ENCODE assay signal across 8 mouse cellular contexts in the genomic region with DNA sequence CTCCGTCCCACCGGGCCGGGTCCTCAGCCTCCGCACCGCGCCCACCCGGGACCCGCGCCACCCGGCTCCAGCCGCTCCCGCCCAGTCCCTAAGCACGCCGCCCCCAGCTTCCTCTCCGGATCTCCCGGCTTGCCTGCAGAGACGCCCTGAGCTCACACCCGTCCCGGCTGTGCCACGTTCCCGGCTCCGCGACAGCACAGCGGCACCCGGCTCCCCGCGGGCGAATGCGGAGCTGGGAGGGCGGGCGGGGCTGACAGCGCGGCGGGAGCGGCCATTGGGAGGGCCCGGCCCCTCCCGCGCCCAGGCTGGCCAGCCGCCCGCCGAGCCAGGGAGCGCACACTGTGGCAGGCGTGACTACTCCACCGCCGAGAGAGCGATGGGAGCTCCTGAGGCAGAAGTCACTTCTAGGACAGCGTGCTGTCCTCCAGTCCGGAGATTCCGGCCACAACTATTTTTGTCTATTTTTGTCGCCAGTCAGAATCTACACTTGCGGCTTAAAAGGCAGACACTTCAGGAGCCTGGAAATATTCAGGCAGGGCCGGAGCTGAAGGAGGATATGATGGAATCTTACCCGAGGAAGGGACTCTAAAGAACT. TPM values are rescaled to one million over a fixed set of nuclear protein-coding genes. Genes with fewer than 3 reads are reported as not detected.
A peak's percentile ranks its signal among the peaks of the same experiment; 100 is the strongest.
DNase-seq lines count a peak whose midpoint lies in the region; ATAC-seq lines count a peak whose summit lies in the region.

TSS of gene Heatr5a (minus strand) at position 252 of the 595 bp plus-strand sequence.

- peak; percentile 96 for ATAC-seq in hindbrain, embryonic 15.5 days (ENCODE audit: low FRiP score, low read depth)

- H3K4me3 ChIP-seq in hindbrain, embryonic 15.5 days: peak within 1 kb of the TSS; percentile 98
- peak within 1 kb of the TSS; percentile 69 for H3K4me3 ChIP-seq in macrophage (ENCODE audit: inconsistent target)

- no peaks in the 10 kb centered on the region for H3K36me3 ChIP-seq in hindbrain, embryonic 15.5 days
- H3K36me3 ChIP-seq in macrophage (ENCODE audit: inconsistent target): no peaks in the 10 kb centered on the region

- peak; percentile 87 for DNase-seq in R1 (ENCODE audit: low read depth, low spot score)
- DNase-seq in cerebellum, postnatal 25 days: peak; percentile 91 to 96
- peak; percentile 86 to 87 for DNase-seq in frontal cortex, postnatal 36 days (ENCODE audit: low spot score in 2 of 2)
- DNase-seq in left cerebral cortex, adult 18-20 months (ENCODE audit: low spot score in 2 of 2): peak; percentile 85 to 91
- peak; percentile 90 for DNase-seq in right cerebral cortex, adult 18-20 months
- peak; percentile 54 for DNase-seq in urinary bladder, postnatal 10 days (ENCODE audit: low spot score)

- peaks cover 15% of the 10 kb centered on the region for H3K4me1 ChIP-seq in hindbrain, embryonic 15.5 days (replicated peaks)

- H3K27ac ChIP-seq in hindbrain, embryonic 15.5 days (replicated peaks): peak within 1 kb of the TSS; percentile 84
- peak within 1 kb of the TSS; percentile 80 for H3K27ac ChIP-seq in macrophage

- peaks cover 45% of the 10 kb centered on the region for H3K79me2 ChIP-seq in macrophage (ENCODE audit: inconsistent target)

- no peaks in the 10 kb centered on the region for H3K9me3 ChIP-seq in hindbrain, embryonic 15.5 days

- under 1% methylated on average over 38 of the region's 53 CpGs for WGBS in hindbrain, embryonic 15.5 days
- WGBS in macrophage (ENCODE audit: missing documents): under 1% methylated on average over 53 of the region's 53 CpGs

- no peaks in the 10 kb centered on the region for H3K27me3 ChIP-seq in hindbrain, embryonic 15.5 days

- peak within 1 kb of the TSS; percentile 67 for H3K4me2 ChIP-seq in hindbrain, embryonic 15.5 days

- H3K9ac ChIP-seq in hindbrain, embryonic 15.5 days: peak within 1 kb of the TSS; percentile 82

RNA-seq across cellular contexts. Expression of gene Heatr5a, which starts in this region (rescaled TPM):
- 6.9 and 7.1 TPM in 2 replicates for polyA plus RNA-seq in hindbrain, embryonic 15.5 days (2015; fragmentation: Nextera tagmentation; extraction: Ambion mirVana)
- total RNA-seq in left cerebral cortex, adult 18-20 months (2021): 1 to 10 TPM; 7.6 to 7.8 TPM
- total RNA-seq in macrophage (2018; cell fraction: chromatin; rRNA removed): 100 to 1,000 TPM in 18 of 26 experiments, 10 to 100 TPM in 8; 24.0 to 402 (median 140) TPM
- total RNA-seq in macrophage (2018; cell fraction: cytosol; rRNA removed): 10 to 100 TPM; 16.3 to 55.2 (median 36.8) TPM
- total RNA-seq in macrophage (2018; cell fraction: nucleus; rRNA removed): 100 to 1,000 TPM in 10 of 26 experiments, 10 to 100 TPM in 16; 34.1 to 225 (median 88.3) TPM
- 31.9 to 48.6 TPM (median 32.3 TPM) in 3 replicates for polyA plus RNA-seq in macrophage (2018)

Comparison
In these comparisons a context has a peak if more than half of its experiments do, and no peak if none do; other contexts are left out.
1. Peak in every context shown above with its lines: DNase-seq, ATAC-seq, H3K4me3 ChIP-seq and H3K27ac ChIP-seq.